Mouse (Mus musculus): ENCODE data around the gene Proca1.
A peak's percentile ranks its signal among the peaks of the same experiment; 100 is the strongest.

The Proca1 gene

DNA sequence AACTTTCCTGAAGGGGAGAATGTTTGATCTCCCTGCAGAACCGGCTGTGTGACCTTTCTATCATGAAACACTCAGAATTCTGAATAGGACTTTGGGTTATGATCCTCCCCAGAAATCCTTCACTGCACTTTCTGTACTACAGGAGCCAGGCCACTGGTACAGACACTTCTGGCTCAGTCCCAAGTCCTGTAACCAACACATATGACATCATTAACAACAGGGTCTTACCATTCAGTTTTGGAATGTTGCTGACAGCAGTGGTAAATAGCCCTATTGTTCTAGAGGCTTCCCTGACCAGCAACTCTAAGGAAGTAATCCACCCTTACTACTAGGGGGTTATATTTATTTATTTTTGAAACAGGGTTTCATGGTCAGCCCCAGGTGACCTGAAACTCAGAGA, at the start of gene Proca1:
TSS of gene Proca1 (plus strand) at position 280 of the 400 bp plus-strand sequence.
- DNase-seq (ENCODE audit: low spot score in 2 of 2): no peak

DNA sequence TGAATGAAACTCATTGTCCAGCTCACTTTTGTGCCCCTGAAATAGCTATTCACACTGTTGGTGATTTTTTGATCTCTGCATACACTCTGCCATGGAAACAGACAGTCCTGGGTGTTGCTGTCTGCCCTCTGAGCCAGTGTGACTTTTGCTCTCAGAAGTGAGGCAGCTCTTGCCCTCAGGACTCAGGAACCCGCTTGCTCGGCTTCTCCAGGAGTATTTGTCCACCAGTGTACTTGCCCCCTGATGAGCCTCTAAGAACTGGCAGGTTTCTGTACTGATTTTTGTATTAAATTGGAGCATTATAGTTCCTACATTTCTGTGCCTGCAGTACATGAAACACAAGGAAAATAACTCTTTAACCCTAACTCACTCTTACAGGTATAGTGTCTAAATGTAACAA, 49.7 kb upstream of the Proca1 start:
- DNase-seq (ENCODE audit: low spot score in 2 of 2): no peak

DNA sequence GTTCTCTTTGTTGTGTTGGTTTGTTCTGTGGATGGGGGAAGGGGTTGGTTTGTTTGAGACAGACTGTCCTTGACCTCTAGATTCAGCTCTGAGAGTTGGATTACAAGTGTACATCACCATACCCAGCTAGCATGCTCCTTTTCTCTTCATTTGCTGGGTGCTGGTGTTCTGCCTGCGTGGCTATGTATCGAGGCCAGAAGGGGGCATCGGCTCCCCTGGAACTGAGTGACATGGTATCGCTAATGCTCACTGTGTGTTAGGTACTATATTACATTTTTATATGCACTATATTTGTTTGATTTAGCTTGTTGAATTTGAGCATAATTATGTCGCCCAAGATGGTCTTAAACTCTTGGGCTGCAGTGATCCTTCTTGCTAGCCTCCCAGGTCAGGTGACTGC, 47.0 kb upstream of the Proca1 start:
- DNase-seq (ENCODE audit: low spot score in 2 of 2): no peak

GRCm38 (mm10) chr11:78146707-78147543, 46.3 kb upstream of the Proca1 start:
- DNase-seq (ENCODE audit: low spot score in 2 of 2): no peak

DNA sequence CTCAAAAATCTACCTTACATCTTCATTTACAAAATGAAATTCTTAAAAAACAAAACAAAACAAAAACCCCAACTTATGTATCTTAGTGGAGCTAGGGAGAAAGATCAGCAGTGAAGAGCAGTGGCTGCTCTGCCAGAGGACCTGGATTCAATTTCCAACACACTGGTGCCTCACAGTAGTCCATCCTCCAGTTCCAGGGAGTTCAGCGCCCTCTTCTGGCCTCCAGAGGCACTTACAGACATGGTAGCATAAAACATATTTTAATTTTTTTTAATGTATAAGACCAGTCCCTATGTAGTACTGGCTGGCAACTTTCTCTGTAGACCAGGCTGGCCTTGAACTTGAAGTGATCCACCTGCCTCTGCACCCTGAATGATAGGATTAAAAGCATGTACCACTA, 42.0 kb upstream of the Proca1 start:
- DNase-seq (ENCODE audit: low spot score in 2 of 2): peak; percentile 56 to 76

DNA sequence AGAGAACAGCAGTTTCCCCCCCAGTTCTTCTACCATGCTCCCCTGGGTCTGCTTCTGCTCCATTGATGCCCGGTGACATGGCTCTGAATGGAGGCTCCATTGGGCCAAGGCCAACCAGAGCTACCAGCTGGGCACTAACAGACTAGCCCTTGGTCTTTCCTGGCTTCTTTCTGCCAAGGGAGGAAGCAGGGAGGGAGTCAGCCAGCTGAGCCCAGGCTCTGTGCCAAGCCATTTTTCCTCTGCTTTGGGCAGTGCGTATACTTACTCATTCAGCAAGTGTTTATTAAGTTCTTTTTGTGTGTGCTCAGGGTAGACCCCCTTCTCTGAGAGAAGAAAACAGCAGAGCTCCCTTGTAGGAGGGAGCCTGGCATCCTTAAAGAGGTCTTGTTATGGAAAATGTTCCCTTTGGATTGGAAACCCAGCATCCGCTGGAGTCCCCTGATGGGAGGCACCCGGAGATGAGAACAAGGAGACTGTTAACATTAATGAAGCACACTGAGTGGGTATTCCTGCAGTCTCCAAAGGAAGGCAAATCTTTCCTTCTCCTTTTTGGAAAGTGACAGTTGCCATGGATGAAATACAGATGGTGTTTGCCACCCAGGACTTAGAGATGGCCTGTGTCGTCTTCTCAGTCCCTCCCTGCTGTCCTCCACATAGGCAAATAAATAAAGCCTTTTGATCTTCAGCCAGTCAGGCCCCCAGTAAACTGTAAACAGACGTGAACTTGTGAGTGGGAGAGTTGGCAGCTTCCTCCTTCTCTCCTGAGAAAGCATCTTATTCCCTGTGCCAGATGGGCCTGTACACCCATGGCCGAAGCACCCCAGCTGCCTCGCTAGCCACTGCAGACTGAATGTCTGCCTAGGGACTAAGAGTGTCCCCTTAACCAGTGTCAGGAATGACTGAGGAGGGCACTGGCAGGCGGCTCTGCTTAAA, 40.6 kb upstream of the Proca1 start:
- DNase-seq (ENCODE audit: low spot score in 2 of 2): no peak

GRCm38 (mm10) chr11:78153778-78154177, 39.4 kb upstream of the Proca1 start:
- DNase-seq (ENCODE audit: low spot score in 2 of 2): no peak

GRCm38 (mm10) chr11:78155674-78156073, 37.5 kb upstream of the Proca1 start:
- DNase-seq (ENCODE audit: low spot score in 2 of 2): no peak

- no peak for DNase-seq (ENCODE audit: low spot score in 2 of 2)
Observed at GRCm38 (mm10) chr11:78156156-78156699, 37.0 kb upstream of the Proca1 start.

GRCm38 (mm10) chr11:78159096-78159495, 34.1 kb upstream of the Proca1 start:
- peak; percentile 88 to 90 for DNase-seq (ENCODE audit: low spot score in 2 of 2)

GRCm38 (mm10) chr11:78159557-78159956, 33.6 kb upstream of the Proca1 start:
- no peak for DNase-seq (ENCODE audit: low spot score in 2 of 2)

DNA sequence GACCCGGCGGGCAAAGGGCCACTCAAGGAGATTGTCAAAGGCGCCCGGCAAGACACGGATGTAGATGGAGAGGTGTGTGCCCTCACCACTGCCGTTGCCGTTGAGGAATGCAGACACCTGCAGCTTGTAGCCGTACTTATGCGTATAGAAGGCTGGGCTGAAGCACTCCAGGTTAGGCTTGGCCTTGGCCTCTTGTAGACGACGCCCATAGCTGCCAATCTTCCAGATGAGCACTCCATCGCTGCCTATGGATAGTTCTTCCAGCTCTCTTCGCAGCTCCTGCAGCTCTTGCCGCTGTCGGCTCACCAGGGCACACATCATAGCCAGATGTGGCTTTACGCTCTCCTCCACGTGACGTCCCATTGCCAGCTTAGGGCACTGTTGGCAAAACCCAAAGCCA, 33.0 kb upstream of the Proca1 start:
- no peak for DNase-seq (ENCODE audit: low spot score in 2 of 2)

DNA sequence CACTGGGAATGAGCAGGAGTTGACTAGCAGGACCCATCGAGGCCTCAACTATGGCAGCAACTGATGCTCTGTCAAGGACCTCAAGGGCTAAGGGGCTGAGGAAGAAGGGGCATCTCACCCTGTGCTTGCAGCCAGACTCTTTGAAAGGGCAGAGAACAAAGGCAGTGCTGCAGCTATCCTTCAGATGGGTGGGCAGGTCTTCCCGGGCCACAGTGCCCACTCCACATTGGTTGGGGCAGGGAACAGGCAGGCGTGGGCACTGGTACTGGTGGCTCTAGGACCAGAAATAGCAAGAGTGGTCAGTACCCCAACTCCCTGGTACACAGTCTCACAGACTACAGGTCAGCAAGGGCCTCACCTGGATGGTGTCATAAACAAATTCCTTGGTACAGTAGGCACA, 32.5 kb upstream of the Proca1 start:
- DNase-seq (ENCODE audit: low spot score in 2 of 2): no peak

- no peak for DNase-seq (ENCODE audit: low spot score in 2 of 2)
Observed at GRCm38 (mm10) chr11:78161169-78161568, 32.0 kb upstream of the Proca1 start.

DNA sequence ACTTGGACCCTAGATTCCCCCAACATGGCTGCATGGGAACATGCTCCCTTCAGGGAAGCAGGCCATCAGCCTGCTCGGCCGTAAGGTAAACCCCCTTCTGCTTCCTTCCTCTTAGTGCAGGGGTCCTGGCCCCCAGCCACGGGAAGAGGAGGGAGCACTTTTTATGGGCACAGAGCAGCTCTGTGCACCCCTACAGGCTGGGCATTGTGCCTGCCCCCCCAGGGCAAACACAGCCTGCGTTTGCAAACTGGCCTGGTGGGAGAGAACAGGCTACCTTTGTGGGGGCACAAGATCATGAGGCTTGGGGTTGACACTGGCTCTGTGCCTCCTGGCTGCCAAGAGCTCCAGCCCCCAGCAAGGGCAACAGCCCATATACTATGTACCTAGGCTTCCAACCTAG, 31.2 kb upstream of the Proca1 start:
- DNase-seq (ENCODE audit: low spot score in 2 of 2): no peak

- no peak for DNase-seq (ENCODE audit: low spot score in 2 of 2)
Observed at GRCm38 (mm10) chr11:78162504-78162903, 30.7 kb upstream of the Proca1 start.

GRCm38 (mm10) chr11:78163045-78163444, 30.1 kb upstream of the Proca1 start:
- DNase-seq (ENCODE audit: low spot score in 2 of 2): no peak

GRCm38 (mm10) chr11:78163681-78164603, 29.2 kb upstream of the Proca1 start:
- peak; percentile 38 to 77 for DNase-seq (ENCODE audit: low spot score in 2 of 2)

GRCm38 (mm10) chr11:78164604-78164923, 28.6 kb upstream of the Proca1 start:
- DNase-seq (ENCODE audit: low spot score in 2 of 2): no peak

GRCm38 (mm10) chr11:78164924-78165760, 28.1 kb upstream of the Proca1 start, which contains the start of gene Traf4:
Gene Traf4, minus strand, starts transcription at chr11:78165589.
- peak; percentile 82 to 92 for DNase-seq (ENCODE audit: low spot score in 2 of 2)

DNA sequence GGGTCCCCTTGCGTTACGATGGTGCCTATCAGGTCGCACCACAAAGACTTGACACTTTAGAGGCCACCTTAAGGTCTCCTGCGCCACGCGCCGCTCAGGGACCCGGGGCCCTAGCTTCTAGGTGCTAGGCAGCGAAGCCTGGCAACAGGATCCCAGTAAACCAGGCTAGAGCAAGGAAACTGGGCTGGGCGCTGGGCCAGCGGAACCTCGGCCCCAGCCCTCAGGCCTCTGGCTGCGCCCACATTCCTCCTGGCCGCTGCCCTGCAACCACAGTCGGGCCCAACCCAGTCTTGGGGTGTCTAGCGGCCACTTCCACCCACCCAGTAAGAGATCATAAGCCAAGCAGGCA, 27.5 kb upstream of the Proca1 start:
- DNase-seq (ENCODE audit: low spot score in 2 of 2): no peak
